Mouse (Mus musculus) bone marrow, adult 2 months (tissue): ENCODE results near the gene Fam20b.

Experiments used
- CTCF ChIP-seq: fragments of 200-500 bp; IDR thresholded peaks from 2 replicates; pipeline ENCODE4 v1.5.1; 2011; ENCODE audit warnings: low read length, control low read depth; ENCODE audit not compliant: control insufficient read depth, insufficient read depth
- POLR2A ChIP-seq: fragments of 200-500 bp; IDR thresholded peaks from 2 replicates; pipeline ENCODE4 v1.6.1; 2011; ENCODE audit warnings: low read depth, mild to moderate bottlenecking, control low read depth, low read length, borderline replicate concordance; ENCODE audit not compliant: control insufficient read depth

GRCm38 (mm10) chr1:156741482-156742411 is 22.9 kb upstream of the Fam20b start:
- TF ChIP-seq POLR2A (no peak), CTCF (peak; percentile 91)
